Mouse (Mus musculus): ENCODE measurements around the gene Scd2. TPM values are rescaled to one million over a fixed set of nuclear protein-coding genes. Genes with fewer than 3 reads are reported as not detected.

Scd2 gene
- polyA plus RNA-seq, 1 experiment: 7.7 TPM

- Histone ChIP-seq H3K27ac (ENCODE audit: insufficient read depth, low read depth, low read length) (no peak within 1 kb of the TSS), H3K4me3 (ENCODE audit: insufficient read depth, low read length) (no peak within 1 kb of the TSS), H3K4me1 (ENCODE audit: control insufficient read depth, insufficient read depth, low read length) (peaks cover 11% of the 10 kb centered on the region)
- no peak for TF ChIP-seq POLR2A (IDR thresholded peaks at IDR 0.05; ENCODE audit: borderline replicate concordance, low read depth, low read length)
- TF ChIP-seq CTCF (IDR thresholded peaks at IDR 0.05; ENCODE audit: low read depth, low read length): no peak
Measured at GRCm38 (mm10) chr19:44332833-44333623, 39.6 kb downstream of the Scd2 start, which contains the start of gene Scd4. Gene Scd4 (plus strand): TSS chr19:44333092.

GRCm38 (mm10) chr19:44333991-44334390 lies 40.5 kb downstream of the Scd2 start:
- H3K4me1 ChIP-seq (ENCODE audit: control insufficient read depth, insufficient read depth, low read length): peaks cover 11% of the 10 kb centered on the region
- H3K27ac ChIP-seq (ENCODE audit: insufficient read depth, low read depth, low read length): no peak overlapping the region
- no peak for TF ChIP-seq CTCF (IDR thresholded peaks at IDR 0.05; ENCODE audit: low read depth, low read length)
- no peak for TF ChIP-seq POLR2A (IDR thresholded peaks at IDR 0.05; ENCODE audit: borderline replicate concordance, low read depth, low read length)
- H3K4me3 ChIP-seq (ENCODE audit: insufficient read depth, low read length): no peak overlapping the region

- H3K27ac ChIP-seq (ENCODE audit: insufficient read depth, low read depth, low read length): no peak overlapping the region
- TF ChIP-seq POLR2A (IDR thresholded peaks at IDR 0.05; ENCODE audit: borderline replicate concordance, low read depth, low read length): no peak
- no peak for TF ChIP-seq CTCF (IDR thresholded peaks at IDR 0.05; ENCODE audit: low read depth, low read length)
- H3K4me1 ChIP-seq (ENCODE audit: control insufficient read depth, insufficient read depth, low read length): peaks cover 11% of the 10 kb centered on the region
- no peak overlapping the region for H3K4me3 ChIP-seq (ENCODE audit: insufficient read depth, low read length)
Measured at GRCm38 (mm10) chr19:44335876-44336662, 42.6 kb downstream of the Scd2 start.

- Histone ChIP-seq H3K4me1 (ENCODE audit: control insufficient read depth, insufficient read depth, low read length) (no peaks in the 10 kb centered on the region), H3K27ac (ENCODE audit: insufficient read depth, low read depth, low read length) (no peak overlapping the region), H3K4me3 (ENCODE audit: insufficient read depth, low read length) (no peak overlapping the region)
- TF ChIP-seq POLR2A (IDR thresholded peaks at IDR 0.05; ENCODE audit: borderline replicate concordance, low read depth, low read length) (no peak), CTCF (IDR thresholded peaks at IDR 0.05; ENCODE audit: low read depth, low read length) (no peak)
Measured at GRCm38 (mm10) chr19:44349689-44350088, 56.2 kb downstream of the Scd2 start.

- no peak overlapping the region for H3K4me3 ChIP-seq (ENCODE audit: insufficient read depth, low read length)
- H3K27ac ChIP-seq (ENCODE audit: insufficient read depth, low read depth, low read length): no peak overlapping the region
- TF ChIP-seq POLR2A (IDR thresholded peaks at IDR 0.05; ENCODE audit: borderline replicate concordance, low read depth, low read length) (no peak), CTCF (IDR thresholded peaks at IDR 0.05; ENCODE audit: low read depth, low read length) (no peak)
- peaks cover 4% of the 10 kb centered on the region for H3K4me1 ChIP-seq (ENCODE audit: control insufficient read depth, insufficient read depth, low read length)
Measured at GRCm38 (mm10) chr19:44351756-44352155, 58.3 kb downstream of the Scd2 start.

Other genes starting within 250 kb of the Scd2 start
- gene Erlin1, start 223.9 kb upstream of the Scd2 start, polyA plus RNA-seq (2012; ENCODE audit: insufficient read depth, insufficient read length, missing spikeins): 35.1 and 37.6 TPM in 2 replicates
- gene Chuk, start 186.2 kb upstream of the Scd2 start, polyA plus RNA-seq (2012; ENCODE audit: insufficient read depth, insufficient read length, missing spikeins): 44.4 and 47.2 TPM in 2 replicates
- 18.5 and 19.2 TPM in 2 replicates for gene Cwf19l1, start 157.8 kb upstream of the Scd2 start, polyA plus RNA-seq (2012; ENCODE audit: insufficient read depth, insufficient read length, missing spikeins)
- gene Bloc1s2, start 147.2 kb upstream of the Scd2 start, polyA plus RNA-seq (2012; ENCODE audit: insufficient read depth, insufficient read length, missing spikeins): 55.9 and 58.7 TPM in 2 replicates
- gene Pkd2l1, start 101.2 kb upstream of the Scd2 start, polyA plus RNA-seq (2012; ENCODE audit: insufficient read depth, insufficient read length, missing spikeins): not detected in 2 replicates
- not detected in 2 replicates for gene Scd3, start 90.4 kb upstream of the Scd2 start, polyA plus RNA-seq (2012; ENCODE audit: insufficient read depth, insufficient read length, missing spikeins)
- not detected in 2 replicates for gene Scd4, start 39.4 kb downstream of the Scd2 start, polyA plus RNA-seq (2012; ENCODE audit: insufficient read depth, insufficient read length, missing spikeins)
- gene Scd1, start 114.2 kb downstream of the Scd2 start, polyA plus RNA-seq (2012; ENCODE audit: insufficient read depth, insufficient read length, missing spikeins): 1.1 and 2.9 TPM in 2 replicates
- not detected in 2 replicates for gene Wnt8b, start 199.8 kb downstream of the Scd2 start, polyA plus RNA-seq (2012; ENCODE audit: insufficient read depth, insufficient read length, missing spikeins)